Mouse (Mus musculus) MEL (cell line): ENCODE measurements around the gene Wipf3.

Experiments used
- CHD1 ChIP-seq: IDR thresholded peaks from 2 replicates; pipeline ENCODE4 v1.6.1; 2012; ENCODE audit warnings: low read depth, mild to moderate bottlenecking, inconsistent platforms, low read length, improper control_type of control experiment
- CTCF ChIP-seq, 3 experiments: IDR thresholded peaks in 2 of 3; conservative IDR thresholded peaks in 1 of 3; 2 replicates each; pipeline ENCODE4 v1.5.1; 2011 to 2012; ENCODE audit warnings: low read length in 3 of 3, low read depth in 2 of 3, mild to moderate bottlenecking in 2 of 3, improper control_type of control experiment in 1 of 3, inconsistent platforms in 1 of 3, mixed read lengths in 1 of 3, moderate library complexity in 1 of 3; ENCODE audit not compliant: control insufficient read depth in 1 of 3, insufficient read depth in 1 of 3, poor library complexity in 1 of 3, severe bottlenecking in 1 of 3
- E2F4 ChIP-seq: IDR thresholded peaks from 2 replicates; pipeline ENCODE4 v1.6.1; 2011; ENCODE audit warnings: low read depth, low read length, improper control_type of control experiment, borderline replicate concordance
- ETS1 ChIP-seq: IDR thresholded peaks from 2 replicates; pipeline ENCODE4 v1.6.1; 2012; ENCODE audit warnings: low read depth, mild to moderate bottlenecking, inconsistent platforms, low read length, improper control_type of control experiment, moderate library complexity
- GATA1 ChIP-seq: IDR thresholded peaks from 2 replicates; pipeline ENCODE4 v1.6.1; 2011; ENCODE audit warnings: low read depth, low read length, improper control_type of control experiment
- MEF2A ChIP-seq: IDR thresholded peaks from 2 replicates; pipeline ENCODE4 v1.6.1; 2014; ENCODE audit warnings: low read depth, mild to moderate bottlenecking, inconsistent platforms, low read length, improper control_type of control experiment; ENCODE audit not compliant: poor library complexity, insufficient replicate concordance, severe bottlenecking; ENCODE audit errors: extremely low read depth
- POLR2A ChIP-seq, 2 experiments: IDR thresholded peaks; 2 replicates each; pipeline ENCODE4 v1.6.1; 2011 to 2012; ENCODE audit warnings: low read length in 2 of 2, mild to moderate bottlenecking in 2 of 2, control low read depth in 1 of 2, improper control_type of control experiment in 1 of 2, low read depth in 1 of 2, moderate library complexity in 1 of 2; ENCODE audit not compliant: control insufficient read depth in 1 of 2, insufficient read depth in 1 of 2, poor library complexity in 1 of 2
- POLR2AphosphoS2 ChIP-seq: IDR thresholded peaks from 2 replicates; pipeline ENCODE4 v1.6.1; 2011; ENCODE audit warnings: low read length, improper control_type of control experiment
- TAL1 ChIP-seq: IDR thresholded peaks from 2 replicates; pipeline ENCODE4 v1.6.1; 2012; ENCODE audit warnings: mild to moderate bottlenecking, inconsistent platforms, low read length, moderate library complexity, mixed read lengths

GRCm38 (mm10) chr6:54428850-54429446, 455 bp upstream of the Wipf3 start:
- no peak for TF ChIP-seq TAL1
- no peak for TF ChIP-seq POLR2A (IDR thresholded peaks at IDR 0.05; ENCODE audit: control insufficient read depth in 1 of 2, insufficient read depth in 1 of 2, low read depth in 1 of 2, low read length in 2 of 2, poor library complexity in 1 of 2)
- TF ChIP-seq CTCF (IDR thresholded peaks at IDR 0.05 in 2 of 3, conservative IDR thresholded peaks at IDR 0.05 in 1 of 3; ENCODE audit: control insufficient read depth in 1 of 3, insufficient read depth in 1 of 3, low read depth in 2 of 3, low read length in 3 of 3, poor library complexity in 1 of 3, severe bottlenecking in 1 of 3), result no peak
- no peak for TF ChIP-seq E2F4
- TF ChIP-seq MEF2A, result no peak
- no peak for TF ChIP-seq CHD1
- TF ChIP-seq GATA1, result no peak
- TF ChIP-seq ETS1, result no peak
- TF ChIP-seq POLR2AphosphoS2, result no peak
